Mouse (Mus musculus): ENCODE results near the gene Wsb2.
A peak's percentile ranks its signal among the peaks of the same experiment; 100 is the strongest.
"Not testable (repeated sequence)": the region's sequence is repeated elsewhere in the genome, so short reads cannot be mapped to it uniquely, and the experiment has no call there.

Wsb2 gene

DNA sequence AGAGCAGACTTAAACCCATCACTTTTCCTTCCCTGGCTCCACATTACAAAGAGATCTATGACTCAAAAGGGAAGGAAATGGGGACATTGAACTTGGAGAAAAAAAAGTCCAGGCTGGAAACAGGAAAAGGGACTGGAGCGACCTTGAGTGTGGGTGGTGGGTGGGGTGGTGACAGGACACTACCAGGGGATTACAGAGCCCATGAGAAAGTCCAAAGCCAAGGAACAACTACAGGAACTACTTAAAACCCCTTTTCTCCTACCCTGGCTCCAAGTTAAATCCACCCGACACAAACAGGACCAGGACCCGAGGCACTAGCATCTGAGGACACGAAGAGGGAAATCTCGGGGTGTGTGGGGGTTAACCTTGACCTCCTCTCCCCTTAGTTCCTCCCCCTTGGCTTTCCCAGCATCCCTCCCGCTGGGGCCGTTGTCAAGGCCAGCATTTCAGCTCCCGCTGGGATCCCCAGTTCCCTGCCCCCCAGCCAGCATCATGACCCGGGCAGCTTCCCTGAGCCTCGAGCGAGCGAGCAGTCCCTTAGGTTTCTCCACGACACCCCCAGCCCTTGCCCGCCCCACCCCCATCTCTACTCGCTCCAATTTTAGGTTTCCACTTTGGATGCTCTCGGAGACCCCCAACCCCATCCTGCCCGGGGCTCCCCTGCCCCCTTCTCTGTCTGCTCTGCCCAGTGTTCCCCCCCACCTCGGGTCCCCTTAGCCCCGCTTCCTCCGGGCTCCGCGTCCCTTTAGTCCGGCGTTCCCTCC, 557 bp upstream of the Wsb2 start:
- peak; percentile 46 for DNase-seq (ENCODE audit: low read depth)

DNA sequence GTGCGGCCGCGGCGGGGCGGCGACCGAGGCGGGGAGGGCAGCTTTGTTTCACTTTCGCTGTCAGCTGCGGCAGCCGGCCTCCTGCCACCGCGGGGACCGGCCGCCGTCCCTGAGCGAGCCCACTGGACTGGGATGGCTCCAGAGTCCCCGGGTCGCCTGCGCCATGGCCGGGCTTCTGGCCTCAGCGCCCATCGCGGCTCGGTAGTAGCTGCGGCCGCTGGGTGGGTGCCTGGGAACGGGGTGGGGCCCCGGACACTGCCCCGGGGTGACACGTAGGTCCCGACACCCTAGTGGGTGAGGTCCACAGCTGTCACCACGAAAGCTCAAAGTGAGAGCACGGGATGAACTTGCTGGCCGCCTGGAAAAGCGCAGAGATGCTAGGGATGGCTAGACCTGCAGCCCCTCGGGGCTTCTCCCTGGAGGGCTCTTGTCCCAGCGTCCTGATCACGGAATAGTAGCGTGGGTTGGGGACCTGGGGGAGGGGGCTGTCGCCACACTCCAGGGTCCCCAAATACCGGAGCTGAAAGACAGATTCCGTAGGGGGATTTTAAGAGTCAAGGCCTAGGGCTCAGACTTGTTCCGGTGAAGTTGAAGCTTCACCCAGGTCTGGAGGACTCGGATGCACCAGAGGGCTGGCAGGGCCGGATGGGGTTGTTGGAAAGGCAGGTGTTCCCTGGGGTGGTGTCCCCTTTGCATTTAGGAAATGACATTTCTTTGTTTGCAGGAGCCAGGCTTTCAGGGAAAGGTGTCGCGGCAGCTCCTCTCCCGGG, 559 bp downstream of the Wsb2 start:
- DNase-seq (ENCODE audit: low read depth): peak; percentile 66

DNA sequence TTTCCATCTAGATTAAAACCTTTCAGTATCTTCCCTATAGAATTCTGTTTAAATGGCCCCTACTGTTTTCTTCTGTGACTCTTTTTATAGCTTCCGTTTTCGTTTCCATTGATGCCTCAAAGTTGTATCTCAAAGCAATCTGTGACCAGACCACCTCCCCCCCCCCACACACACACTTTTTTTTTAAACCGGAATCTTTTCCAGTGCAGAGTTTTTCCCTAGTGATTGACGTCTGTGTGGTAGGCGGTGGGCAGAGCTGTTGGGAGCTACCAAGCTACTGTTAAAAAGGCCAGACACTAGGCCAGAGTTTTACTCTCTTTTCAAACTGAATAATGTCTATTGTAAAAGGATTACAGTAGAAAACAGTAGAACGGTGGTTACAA, 1.1 kb downstream of the Wsb2 start:
- DNase-seq (ENCODE audit: low read depth): no peak

DNA sequence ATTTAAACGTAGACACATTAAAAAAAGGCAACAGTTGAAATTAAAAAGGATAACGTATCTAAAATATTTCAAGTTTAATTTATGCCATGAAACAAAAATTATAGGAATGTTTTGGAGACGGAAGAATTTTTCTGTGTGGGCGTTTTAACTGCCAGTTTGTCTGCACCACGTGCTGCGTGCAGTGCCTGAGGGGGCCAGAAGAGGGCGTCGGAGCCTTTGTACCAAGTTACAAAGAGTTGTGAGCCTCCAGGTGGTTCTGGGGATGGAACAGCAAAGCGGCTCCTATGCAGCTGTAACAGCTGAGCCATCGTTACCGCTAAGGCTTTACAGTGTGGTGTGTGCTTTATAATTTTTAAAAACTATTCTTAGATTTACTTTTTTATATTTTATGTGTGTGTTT, 1.6 kb downstream of the Wsb2 start:
- peak; percentile 78 for DNase-seq (ENCODE audit: low read depth)

DNA sequence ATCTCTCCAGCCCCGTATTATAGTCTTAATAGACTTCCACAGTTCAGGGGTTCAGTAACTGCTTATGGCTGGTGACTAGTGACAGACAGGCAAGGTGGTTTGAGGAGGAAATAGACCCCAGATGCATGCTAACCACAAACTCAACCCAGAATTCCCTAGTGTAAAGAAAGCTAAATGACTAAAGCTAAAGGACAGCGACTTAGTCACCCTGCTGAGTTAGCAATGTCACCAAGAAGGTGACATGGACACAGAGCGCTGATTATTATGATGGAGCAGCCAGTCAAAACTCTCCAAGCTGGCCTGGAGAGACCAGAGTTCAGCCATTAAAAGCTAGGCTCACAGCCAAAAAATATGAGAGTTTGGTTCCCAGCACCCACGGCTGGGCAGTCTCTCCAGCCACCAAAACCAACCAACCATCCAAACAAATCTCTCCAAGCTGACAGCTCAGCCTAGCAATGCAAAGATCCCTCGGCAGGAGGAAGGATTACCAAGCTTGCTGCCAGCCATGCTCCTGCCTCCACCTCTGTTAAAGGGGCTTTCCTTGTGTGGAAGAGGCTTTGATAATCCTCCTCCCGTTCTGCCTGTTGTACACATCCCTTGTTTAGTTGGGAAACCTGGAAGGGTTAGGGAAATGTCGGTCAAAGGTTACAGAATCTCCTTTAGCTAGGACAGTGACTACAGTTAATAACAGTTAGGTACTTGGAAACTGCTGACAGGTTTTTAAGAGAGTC, 2.6 kb downstream of the Wsb2 start:
- no peak for DNase-seq (ENCODE audit: low read depth)

DNA sequence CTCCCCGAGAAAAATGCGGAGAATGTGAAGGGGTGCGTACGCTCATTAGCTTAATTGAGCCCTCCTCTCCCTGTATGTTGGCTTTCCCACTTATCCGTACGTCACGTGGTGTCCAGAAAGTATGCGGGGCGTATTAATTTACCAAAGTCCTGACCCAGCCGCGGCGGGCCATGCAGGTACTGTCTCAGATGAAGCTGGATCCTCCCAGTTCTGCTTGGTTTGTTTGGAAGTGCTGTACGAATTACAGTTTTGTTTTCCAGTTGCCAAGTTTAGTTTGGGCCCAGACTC, 3.1 kb downstream of the Wsb2 start:
- DNase-seq (ENCODE audit: low read depth): no peak

DNA sequence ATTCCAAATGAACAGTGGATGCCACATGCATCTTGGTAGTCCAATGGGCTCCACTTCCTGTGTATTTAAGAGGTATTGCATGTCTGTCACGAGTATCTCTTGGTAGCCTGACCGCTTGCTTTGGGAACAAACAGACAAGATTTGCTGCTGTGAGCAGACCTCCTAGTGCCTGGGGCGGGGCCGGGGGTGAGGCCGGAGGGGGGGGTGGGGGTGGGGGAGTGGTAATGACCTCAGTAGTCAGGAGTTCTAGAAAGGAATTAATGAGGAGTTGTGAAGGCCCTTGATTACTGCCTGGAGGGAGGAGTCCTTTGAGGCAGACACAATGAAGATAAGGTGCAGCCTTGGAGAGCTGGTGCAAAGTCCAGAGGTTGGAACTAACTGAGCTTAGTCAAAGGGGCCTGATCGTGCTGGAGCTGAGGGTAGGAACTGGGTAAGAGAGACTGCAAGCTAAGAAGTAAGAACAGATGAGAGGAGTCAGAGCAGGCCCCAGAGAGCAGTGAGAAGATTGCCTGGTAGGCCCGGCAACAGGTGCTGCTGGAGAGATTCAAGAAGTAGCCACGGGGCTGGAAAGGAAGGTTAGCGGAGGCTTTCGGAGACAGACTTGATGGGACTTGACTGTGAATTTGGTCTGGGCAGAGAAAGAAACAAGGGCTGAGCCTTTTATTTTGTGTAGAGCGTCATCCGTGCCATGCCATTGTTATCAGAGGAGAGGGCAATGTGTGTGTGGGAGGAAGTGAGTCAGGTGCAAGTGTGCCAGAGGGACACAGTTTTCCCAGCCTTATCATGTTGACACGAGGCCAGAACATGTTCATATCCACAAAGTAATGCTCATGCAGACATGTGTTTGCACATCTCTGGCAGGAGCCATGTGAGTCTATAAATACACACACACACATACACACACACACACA, 3.8 kb downstream of the Wsb2 start:
- DNase-seq (ENCODE audit: low read depth): no peak

DNA sequence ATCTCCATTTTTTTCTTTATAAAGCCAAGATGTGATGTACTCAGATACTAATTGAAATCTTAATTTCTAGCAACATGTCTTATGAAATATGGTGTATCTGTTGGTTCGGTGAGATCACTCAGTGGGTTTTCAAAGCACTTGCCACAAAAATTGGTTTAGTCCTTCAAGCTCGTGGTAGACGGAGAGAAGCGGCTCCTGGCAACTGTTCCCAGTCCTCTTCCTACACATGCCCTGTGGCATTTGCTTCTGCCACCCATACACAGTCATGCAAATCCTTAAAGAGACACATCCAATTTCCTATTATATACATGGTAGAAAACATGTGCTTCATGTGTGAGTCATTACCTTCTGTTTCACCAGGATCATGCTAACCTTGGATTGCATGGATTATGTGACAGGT, 4.5 kb downstream of the Wsb2 start:
- DNase-seq (ENCODE audit: low read depth): no peak

DNA sequence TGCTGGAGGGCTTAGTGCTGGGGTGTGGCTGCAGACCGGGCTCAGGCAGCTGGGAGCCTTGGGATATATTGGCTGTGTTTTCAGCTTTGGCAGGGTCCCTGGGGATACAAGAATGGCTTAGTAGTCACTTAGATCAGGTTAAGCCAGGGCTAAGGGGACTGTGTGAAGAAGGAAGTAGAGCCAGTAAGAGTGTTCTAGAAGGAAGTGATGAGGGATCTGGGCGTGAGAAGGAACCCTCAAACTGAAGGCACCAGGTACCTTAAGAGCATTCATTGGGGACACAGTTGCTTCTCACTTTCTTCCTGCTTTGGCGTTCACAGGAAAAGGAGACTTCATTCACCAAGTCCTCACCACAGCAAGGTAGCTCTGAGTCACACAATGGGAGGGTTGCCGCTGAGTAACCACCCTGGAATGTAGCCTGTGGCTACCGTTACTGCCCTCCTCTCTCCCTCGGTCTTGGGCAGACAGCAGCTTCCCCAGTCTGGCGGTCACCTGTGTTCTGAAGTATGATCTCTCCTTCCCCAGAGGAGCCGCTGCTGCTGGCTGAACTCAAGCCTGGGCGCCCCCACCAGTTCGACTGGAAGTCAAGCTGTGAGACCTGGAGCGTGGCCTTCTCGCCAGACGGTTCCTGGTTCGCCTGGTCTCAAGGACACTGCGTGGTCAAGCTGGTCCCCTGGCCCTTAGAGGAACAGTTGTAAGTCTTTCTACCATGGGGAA, 6.1 kb downstream of the Wsb2 start:
- no peak for DNase-seq (ENCODE audit: low read depth)

DNA sequence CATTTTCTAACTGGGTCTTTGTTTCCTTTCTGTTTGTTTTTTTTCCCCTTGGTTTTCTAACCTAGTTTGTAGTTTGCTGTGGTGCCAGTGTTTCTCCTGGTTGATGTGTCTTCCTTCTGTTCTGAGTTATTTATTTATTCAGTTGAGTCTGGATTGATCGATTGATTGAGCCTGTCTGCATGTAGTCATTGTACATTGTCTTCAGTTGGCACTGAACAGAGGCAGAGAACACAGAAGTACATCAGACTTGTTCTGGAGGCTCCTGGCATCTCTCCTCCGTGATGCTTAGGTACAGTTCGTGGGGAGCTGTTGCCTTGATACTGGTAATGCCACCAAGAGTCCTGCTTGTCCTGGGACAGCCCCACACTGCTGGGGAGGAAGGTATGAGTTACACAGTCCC, 7.7 kb downstream of the Wsb2 start:
- no peak for DNase-seq (ENCODE audit: low read depth)

DNA sequence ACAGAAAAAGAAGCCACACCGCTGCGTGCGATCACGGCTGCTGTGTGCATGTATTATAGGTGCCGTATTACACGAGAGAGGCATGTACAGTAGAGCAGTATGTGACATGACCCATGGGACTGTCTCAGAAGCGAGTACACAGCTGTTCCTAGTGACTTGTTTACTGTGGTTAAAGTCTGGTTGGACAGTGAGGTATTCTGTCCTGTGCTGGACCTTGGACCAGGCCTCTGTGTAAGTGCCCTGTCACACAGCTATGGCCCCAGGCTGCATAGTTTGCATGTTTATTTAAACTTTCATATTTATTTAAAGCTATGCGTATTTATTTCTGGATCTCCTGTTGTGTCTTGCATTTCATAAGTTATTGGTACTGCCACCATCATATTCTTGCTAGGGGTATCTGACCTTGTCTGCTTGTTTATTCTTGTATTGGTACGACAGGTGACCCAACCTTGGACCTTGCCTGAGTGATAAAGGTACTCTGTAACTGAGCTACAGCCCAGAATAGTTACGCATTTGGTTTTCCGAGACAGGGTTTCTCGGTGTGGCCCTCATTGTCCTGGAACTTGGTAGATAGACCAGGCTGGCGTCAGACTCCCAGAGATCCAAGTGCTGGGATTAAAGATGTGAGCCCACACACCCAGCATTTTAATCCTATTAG, 8.9 kb downstream of the Wsb2 start:
- DNase-seq (ENCODE audit: low read depth): no peak

DNA sequence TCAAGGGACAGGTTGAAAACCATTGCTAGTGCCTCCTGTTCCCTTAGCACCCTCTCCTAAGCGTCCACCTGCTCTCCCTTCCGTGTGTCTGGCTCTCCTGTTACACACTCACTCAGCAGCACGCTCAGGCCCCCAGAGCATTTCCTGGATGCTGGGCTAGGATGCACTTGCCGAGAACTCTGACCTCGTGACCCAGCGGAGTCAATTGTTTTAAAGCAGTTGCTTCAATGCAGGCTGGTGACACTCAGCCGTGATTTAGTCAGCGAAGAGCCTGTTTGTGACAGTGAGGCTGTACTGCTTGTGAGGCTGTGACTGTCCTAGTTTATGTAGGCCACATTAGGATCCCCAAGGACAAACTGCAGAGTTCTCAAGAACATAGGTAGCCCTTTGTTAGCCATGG, 10.1 kb downstream of the Wsb2 start:
- no peak for DNase-seq (ENCODE audit: low read depth)

DNA sequence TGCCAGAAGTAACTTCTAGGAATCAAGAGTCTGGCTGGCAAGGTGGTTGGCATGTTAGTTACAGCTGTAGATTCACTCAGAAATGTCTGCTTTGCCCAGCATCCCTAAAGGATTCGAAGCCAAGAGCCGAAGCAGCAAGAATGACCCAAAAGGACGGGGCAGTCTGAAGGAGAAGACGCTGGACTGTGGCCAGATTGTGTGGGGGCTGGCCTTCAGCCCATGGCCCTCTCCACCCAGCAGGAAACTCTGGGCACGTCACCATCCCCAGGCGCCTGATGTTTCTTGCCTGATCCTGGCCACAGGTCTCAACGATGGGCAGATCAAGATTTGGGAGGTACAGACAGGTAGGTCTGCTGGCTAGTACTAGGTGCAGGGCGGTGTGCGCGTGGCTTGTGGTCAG, 13.5 kb downstream of the Wsb2 start:
- DNase-seq (ENCODE audit: low read depth): no peak

DNA sequence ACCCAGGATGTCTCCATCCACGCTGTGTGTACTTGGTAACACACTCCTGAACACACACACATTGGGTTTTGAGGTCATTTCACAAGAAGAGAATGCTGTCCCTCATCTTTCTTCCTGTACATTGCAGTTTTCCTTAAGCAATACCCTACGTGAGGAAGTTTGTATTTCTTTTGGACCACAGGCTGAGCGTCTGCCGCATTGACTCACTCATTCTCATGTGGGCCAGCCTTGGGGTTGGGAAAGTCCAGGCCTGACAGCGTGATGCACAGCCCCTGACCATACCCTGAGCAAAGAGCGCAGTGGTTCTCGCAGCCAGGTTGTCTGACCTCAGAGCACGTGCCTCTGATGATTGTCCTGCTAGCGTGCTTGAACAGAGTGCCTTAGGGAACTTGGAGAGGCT, 16.3 kb downstream of the Wsb2 start:
- no peak for DNase-seq (ENCODE audit: low read depth)

DNA sequence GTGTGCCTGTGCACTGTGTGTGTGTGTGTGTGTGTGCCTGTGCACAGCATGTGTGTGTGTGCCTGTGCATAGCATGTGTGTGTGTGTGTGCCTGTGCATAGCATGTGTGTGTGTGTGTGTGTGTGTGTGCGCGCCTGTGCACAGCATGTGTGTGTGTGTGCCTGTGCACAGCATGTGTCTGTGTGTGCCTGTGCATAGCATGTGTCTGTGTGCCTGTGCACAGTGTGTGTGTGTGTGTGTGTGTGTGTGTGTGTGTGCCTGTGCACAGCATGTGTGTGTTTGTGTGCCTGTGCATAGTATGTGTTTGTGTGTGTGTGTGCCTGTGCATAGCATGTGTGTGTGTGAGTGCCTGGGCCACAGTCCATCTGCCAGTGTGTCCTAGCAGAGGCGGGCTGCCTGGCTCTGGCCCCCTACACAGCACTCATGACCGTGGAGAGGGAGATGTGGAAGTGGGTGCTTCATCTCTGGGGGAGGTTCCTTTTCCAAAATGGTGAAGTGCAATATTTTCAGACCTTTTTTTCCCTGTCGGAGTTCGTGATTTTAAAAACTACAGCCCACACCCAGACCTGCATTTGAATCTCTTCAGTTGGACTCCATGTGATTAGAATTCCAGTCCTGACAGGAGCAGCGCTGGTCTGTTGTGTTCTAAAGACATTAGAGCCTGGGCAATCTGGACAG, 17.4 kb downstream of the Wsb2 start:
- no peak for DNase-seq (ENCODE audit: low read depth)

DNA sequence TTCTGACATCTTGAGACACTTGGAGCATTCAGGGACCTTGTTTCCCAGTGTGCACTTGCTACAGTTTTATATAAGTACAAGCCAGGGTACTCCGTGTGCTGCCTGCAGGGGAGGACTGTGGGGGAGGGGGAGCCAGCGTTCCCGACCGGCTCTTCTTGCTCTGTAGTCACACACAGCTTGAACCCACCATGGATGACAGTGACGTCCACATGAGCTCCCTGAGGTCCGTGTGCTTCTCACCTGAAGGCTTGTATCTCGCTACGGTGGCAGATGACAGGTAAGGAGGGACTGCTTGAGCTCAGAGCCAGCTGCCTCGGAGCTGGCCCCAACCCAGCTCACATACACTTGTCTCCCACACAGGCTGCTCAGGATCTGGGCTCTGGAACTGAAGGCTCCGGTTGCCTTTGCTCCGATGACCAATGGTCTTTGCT, 19.2 kb downstream of the Wsb2 start:
- no peak for DNase-seq (ENCODE audit: low read depth)

DNA sequence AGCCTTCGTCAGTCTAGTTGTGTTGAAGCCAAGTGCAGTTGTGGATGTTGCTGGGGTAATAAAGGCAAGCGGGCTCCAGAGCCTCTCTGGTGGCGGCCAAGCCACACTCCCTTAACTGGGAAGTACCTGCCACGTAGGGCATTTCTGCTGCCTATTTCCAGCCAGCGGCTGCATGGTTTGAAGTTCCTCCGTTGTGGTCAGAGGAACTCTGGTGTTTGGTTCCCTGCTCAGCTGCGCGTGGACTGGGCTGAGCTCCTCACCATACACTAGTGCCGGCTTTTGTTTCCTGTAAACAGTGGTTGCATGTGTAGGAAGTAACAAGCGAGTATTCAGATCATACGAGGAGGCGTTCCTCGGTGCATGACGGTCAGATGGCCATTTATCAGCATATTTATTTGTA, 20.6 kb downstream of the Wsb2 start:
- not testable (repeated sequence) for DNase-seq (ENCODE audit: low read depth)

DNA sequence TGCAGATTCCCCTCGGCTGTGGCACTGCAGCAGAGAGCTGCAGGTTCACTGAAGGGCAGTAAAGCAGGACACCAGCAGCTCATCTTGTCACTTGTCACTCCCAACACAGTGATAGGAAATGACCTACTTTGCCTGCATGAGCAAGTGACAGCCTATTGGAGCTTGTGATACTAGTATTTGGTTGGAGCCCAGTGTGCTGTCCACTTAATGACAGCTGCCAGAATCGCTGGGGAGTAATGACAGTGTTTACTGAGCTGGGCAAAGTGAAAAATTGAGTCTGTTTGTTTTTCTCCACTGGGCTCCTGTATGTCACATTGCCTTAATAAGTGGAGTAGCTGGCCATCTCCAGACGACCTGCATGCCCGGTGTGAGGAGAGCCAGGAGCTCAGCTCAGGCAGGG, 23.1 kb downstream of the Wsb2 start:
- no peak for DNase-seq (ENCODE audit: low read depth)

DNA sequence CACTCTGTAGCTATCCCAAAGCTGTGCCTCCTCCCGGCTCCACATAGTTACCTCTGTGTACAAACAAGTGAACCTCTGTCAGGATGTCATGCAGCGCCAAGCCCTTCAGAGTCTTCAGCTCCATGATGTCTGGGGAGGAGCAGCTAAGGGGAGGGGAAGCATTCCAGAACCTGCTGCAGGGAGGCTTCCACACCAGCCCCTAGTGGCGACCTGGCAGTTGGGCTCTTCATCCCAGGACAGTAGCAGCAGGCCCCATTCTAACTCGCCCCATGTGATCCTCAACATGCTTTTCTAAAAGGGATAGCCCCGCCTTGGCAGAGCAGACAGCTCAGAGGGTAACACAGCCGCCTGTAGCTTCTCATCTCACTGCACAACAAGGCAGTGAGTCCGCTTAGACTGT, 24.7 kb downstream of the Wsb2 start:
- no peak for DNase-seq (ENCODE audit: low read depth)

DNA sequence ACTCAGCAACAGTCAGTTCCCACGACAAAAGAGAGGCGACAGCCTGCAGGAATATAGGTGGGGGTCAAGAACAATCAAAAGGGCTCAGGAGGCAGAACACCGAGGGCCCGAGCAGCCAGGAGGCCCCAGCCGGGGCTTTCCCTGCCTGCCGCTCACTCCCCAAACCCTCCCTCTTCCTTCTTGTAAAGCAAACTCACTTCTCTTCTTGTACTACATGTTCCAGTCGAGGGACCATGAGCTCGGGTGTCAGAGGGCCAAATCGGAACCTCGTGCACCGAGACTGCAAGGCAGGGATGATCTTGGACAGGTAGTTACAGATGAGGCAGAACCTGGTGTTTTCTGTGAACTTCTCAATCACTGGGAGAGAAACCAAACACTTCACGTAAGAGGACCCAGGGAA, 26.1 kb downstream of the Wsb2 start:
- no peak for DNase-seq (ENCODE audit: low read depth)
